Mouse (Mus musculus): Measurements from ENCODE around the gene Tha1.
A peak's percentile ranks its signal among the peaks of the same experiment; 100 is the strongest.

The Tha1 gene

GRCm38 (mm10) chr11:117872861-117873608, at the start of gene Tha1:
Gene Tha1, minus strand, starts transcription at chr11:117873481.
- DNase-seq: peak; percentile 90 to 93

GRCm38 (mm10) chr11:117919211-117919610, 45.9 kb upstream of the Tha1 start:
- DNase-seq: peak; percentile 59 to 65

DNA sequence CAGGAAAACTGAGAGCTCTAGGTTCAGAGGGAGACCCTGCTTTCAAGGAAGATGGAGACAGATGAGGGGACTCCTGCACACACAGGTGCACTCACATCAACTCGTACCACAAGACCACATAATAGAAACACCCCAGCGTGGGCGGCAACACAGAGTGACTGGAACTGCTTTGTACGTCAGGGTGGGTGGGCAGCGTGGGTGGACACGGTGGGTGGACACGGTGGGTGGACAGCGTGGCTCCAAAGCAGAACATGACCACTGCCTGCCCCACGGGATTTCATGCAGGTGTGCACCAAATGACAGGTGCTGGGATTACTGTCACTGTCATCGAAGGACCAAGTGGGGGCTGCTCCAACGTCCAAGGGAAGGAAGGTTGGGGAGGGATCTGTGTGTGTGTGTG, 45.3 kb upstream of the Tha1 start:
- DNase-seq: no peak

- no peak for DNase-seq
Observed at GRCm38 (mm10) chr11:117915837-117916236, 42.6 kb upstream of the Tha1 start.

DNA sequence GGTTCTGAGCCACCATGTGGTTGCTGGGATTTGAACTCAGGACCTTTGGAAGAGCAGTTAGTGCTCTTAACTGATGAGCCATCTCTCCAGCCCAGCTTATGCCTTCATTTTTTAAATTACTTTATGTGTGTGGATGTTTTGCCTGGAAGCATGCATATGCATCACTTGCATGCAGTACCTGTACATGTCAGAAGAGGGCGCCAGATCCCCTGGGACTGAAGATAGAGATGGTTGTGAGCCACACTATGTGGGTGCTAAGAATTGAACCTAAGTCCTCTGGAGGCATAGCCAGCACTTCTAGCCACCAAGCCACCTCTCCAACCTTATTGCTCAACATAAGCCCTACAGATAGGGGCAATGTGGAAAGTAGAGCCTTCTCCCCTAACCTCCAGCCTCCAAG, 42.1 kb upstream of the Tha1 start:
- DNase-seq: peak in 1 of 2 experiments; percentile 36

GRCm38 (mm10) chr11:117914531-117914930, 41.2 kb upstream of the Tha1 start:
- no peak for DNase-seq

GRCm38 (mm10) chr11:117912684-117913352, 39.5 kb upstream of the Tha1 start:
- peak; percentile 87 to 92 for DNase-seq

DNA sequence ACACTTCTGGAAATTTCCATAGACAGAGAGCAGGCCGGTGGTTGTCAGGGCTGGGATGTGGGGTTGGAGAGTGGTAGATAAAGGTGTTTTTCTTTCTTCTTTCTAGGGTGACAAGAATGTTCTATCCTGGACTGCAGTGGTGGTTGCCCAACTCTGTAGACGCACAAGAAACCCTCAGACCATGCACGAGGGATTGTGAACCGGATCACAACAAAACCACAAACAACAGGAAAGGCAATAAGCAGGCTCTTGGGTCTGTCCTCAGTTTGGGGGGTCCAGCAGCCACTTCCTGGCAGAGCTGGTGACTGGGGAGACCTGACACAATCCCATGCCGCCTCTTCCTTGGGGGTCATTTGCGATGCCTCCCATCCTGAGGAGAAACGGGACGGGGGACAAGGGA, 36.1 kb upstream of the Tha1 start:
- DNase-seq: no peak

- DNase-seq: no peak
Observed at GRCm38 (mm10) chr11:117904442-117904841, 31.2 kb upstream of the Tha1 start.

- no peak for DNase-seq
Observed at GRCm38 (mm10) chr11:117902282-117902681, 29.0 kb upstream of the Tha1 start.

DNA sequence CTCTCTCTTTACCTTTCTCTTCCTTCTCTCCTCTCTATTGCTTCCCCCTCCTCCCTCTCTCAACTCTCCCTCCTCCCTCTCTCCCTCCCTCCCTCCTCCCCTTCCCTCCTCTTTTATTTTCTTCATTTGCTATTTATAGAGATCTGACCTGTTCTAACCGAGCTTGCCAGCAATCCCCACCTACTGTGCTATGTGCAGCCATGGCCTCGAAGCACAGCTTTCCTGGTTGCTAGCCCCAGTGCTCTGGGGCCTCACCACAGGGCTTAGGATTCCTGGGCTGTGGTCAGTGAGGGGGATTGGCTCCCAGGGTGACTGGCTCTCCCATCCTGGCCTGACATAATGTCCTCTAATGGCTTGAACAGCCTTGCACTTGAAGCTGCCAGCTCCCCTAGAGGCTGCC, 23.3 kb upstream of the Tha1 start:
- DNase-seq: no peak

DNA sequence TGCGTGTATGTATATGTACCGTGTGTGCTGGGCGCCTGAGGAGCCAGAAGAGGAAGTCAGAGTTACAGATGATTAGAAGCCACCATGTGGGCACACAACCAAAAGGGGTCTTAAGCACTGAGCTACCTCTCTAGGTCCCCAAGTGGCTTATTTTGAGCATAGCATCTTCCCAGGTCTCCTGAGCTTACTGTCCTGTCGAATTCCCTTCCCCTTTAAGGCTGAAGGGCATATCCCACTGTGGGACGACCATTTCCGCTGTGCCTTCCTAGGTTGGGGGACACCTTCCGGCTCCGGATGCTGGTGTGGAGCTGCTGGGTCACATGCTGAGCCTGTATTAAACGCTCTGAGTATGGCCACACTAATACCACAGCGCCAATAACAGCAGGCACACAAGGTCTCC, 21.4 kb upstream of the Tha1 start:
- no peak for DNase-seq

DNA sequence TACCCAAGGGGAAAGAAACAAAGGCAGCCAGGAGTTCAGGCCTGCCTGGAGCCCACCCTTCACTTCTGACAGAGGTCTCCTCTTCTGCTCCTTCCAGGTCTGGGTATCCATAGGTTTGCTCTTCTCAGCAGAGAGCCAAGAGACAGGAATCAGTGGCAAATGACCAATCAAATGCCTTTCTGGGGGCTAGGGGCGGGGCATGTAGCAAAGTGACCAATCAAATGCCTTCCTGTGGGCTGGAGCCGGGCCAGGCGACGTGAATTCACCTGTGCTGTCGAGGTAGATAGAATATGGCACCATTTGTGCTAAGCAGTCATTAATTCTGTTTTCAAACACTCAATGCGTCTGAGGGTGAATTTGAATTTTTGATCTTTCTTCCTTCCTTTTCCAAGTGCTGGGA, 18.9 kb upstream of the Tha1 start:
- DNase-seq: no peak

GRCm38 (mm10) chr11:117891581-117892175, 18.4 kb upstream of the Tha1 start:
- no peak for DNase-seq

DNA sequence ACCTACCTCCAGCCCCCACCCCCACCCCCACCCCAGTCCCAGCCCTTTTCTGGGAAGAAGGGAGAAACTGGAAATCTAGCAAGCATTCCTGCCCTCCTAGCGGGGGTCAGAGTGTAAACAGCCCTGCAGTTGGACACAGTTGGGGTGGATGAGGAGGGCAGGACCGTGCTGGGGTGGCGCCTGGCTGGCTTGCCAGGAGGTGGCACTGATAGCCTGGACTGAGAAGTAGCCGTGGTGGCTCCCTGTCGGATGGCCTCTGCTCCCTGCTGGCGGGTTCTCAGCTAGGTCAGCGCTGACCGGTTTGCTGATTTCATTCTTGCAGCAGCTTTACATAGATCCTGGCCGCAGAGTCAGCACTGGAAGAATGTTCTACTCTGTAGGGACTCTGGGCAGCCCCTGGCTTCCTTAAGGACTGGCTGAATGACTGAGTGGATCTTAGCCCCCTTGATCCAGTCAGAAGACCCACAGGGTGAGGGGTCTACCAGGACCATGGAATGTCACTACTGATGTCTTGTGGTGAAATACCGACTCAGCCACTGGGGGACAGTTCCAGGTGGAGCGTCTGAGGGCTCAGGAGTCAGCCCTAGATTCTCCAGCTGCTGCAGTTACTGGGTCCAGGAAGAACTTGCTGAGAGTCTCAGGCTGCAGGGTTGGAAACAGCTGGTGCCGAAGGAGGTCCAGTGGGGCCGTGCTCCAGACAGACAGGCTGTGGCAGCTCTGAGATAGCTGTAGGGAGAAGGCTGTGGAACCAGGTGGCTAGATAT, 17.4 kb upstream of the Tha1 start:
- DNase-seq: peak; percentile 51 to 77

DNA sequence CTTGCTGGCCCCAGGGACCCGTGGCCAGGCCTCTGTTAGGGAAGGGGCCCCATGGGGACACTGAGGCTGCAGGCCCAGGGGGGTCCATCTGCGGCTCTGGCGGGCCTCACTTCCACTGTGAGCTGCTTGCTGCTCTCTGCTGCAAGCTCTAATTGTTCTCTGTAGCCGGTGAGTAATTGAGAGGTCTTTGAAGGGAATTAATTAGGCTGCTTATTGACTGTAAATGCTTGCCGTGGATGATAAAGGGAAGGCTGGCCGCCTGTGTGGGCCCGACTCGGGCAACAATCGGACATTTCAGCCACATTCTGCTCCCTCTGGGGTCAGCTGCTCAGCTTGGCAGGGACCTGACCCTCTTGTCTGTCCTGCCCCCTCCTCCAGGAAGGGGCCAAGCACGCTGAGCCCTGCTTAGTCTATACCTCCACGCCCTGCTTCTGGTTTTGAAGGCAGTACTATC, 16.6 kb upstream of the Tha1 start:
- DNase-seq: no peak

DNA sequence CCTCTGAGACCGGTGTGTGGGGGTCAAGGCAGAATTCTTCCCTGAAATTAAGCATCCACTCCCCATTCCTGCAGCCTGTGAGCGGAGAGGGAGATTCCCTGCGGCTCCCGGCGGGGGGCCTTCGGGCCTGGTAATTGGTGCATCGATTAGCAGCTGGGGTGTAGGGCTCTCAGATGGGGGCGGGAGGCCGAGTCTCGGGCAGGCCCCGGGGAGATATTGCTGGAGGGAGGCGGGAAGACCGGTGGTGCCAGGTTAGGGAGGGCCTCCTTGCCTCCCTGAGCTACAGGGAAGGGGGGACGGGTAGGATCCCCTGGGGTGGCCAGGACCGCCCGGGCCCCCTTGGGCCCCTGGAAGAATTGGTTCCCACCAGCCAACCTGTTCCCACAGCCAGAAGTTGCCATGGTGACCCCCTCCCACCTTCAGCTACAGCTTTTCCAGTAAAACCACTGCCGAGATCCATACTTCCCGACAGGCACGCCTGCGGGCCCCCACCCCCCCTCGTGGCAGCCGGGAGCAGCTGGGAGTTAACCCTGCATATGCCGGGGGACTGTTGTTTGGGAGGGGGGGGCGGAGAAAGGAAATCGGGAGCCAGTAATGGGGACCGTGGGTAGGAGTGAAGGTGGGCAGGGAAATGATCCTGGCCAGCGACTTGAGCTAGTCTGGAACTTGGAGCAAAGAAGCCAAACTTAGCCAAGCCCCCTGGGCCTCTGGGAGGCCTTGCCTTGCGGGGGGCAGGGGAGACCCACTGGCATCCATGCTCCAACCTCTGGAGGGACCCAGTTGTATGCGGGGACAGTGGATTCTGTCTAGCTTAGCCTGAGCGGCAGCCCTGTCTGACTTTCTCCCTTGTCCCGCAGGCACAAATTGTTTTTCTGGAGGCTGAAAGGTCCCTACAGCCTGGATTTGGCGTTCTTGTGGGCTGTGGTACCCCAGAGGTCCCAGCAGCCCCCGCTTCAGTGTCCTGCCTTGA, 15.9 kb upstream of the Tha1 start:
- DNase-seq: no peak

DNA sequence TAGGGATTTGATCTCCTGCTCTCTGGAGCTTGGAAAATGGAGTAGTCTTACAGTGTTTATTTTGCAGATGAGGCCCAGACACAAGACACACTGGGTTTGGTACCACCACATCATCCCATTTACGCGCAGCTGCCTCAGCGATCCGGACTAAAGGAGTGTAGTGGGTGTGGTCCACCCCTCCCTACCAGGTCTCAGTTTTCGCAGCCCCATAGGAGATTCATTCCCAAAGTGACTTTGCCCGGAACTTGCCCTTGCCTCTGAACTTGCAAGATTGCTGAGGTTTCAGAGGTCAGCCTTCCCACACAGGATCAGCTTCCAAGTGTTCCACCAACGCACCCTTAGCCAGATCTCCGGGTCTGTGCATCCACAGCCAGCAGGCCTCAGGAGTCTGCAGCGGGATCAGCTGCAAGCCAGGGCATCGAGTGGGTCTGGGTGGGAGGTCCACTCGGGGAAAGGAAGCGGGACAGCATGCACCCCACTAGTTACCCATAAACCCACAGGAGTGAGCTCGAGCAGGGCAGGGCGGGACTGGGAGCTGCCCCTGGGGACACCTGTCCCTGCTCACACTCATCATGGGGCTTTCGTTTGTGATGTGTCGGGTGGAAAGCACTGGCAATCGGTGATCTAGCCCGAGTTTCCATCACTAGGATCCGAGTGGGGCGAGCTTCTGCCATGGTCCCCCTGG, 15.0 kb upstream of the Tha1 start:
- DNase-seq: no peak

- peak; percentile 23 to 45 for DNase-seq
Observed at GRCm38 (mm10) chr11:117886000-117886399, 12.7 kb upstream of the Tha1 start.

DNA sequence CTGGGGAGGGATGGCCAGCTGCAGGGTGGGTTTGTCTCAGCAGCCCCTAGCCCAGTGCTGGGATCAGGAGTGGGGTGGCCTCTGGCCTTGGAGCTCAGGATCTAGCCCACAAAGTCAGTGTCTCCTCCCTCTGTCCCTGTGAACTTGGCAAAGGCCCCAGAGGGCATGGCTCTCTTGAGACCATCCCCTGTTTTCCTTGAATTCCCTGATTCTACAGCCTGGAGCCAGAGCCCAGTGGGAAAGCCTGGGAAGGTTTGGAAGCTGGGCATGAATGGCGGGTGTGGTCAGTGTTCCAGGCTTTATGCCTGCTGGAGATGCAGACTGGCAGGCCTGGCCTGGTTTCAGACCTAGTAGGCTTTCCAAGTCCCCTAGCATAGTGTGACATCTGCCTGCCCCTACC, 8.9 kb upstream of the Tha1 start:
- DNase-seq: peak; percentile 48 to 56

GRCm38 (mm10) chr11:117881787-117882186, 8.5 kb upstream of the Tha1 start:
- DNase-seq: peak; percentile 79 to 80
